Comparison of ENCODE assay signal across 8 mouse cellular contexts in the genomic region with DNA sequence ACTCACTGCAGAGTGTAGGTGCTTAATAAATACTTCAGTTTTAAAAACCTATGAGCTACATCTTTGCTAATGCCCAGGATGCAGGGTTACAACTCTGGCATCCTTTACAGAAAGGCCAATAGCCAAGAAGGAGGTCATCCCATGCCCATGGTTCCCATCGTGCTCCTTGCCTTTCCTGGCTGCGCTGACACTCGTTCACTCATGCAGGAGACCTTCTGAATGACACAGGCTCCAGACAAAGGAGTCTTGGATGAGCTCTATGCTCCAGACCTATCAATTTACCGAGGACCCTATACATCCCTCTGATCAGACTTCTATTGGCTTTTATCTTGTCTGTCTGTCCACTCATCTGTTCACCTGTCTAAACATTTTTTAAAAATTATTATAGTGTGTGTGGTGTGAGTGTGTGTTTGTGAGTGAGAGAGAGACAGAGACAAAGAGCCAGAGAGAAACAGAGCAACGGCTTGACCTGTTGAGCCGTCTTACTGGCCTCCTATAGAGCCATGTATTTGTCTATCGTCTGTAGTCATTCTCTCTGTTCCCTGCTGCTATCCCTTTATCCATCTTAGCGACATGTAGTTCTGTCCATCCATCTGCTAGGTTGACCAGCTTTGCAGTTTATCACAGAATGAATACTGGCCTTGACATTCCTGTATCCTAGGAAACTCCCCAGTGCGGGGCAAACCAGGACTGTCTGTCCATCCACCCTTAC. TPM values are rescaled to one million over a fixed set of nuclear protein-coding genes. Genes with fewer than 3 reads are reported as not detected.
DNase-seq lines count a peak whose midpoint lies in the region; ATAC-seq lines count a peak whose summit lies in the region.

No protein-coding gene starts in this region.

- DNase-seq in left cerebral cortex, postnatal 4 days = peak; percentile 27
- no peak for DNase-seq in left cerebral cortex, adult 9 months (ENCODE audit: low spot score in 2 of 2)
- no peak for DNase-seq in left cerebral cortex, adult 8-10 months (ENCODE audit: low spot score in 2 of 2)
- no peak for DNase-seq in right cerebral cortex, postnatal 25 days
- DNase-seq in testis, postnatal 14 days (ENCODE audit: low spot score) = no peak

- H3K27me3 ChIP-seq in embryonic facial prominence, embryonic 13.5 days = no peaks in the 10 kb centered on the region
- no peaks in the 10 kb centered on the region for H3K27me3 ChIP-seq in intestine, embryonic 15.5 days (replicated peaks)
- H3K27me3 ChIP-seq in neural tube, embryonic 14.5 days (ENCODE audit: control insufficient read depth, insufficient read depth, low read length) = no peaks in the 10 kb centered on the region

- 0 out of 2 replicates have a peak, but pooled peaks cover 3% of the 10 kb centered on the region for H3K36me3 ChIP-seq in embryonic facial prominence, embryonic 13.5 days
- no peaks in the 10 kb centered on the region for H3K36me3 ChIP-seq in intestine, embryonic 15.5 days
- 0 out of 2 replicates have a peak, but pooled peaks cover 2% of the 10 kb centered on the region for H3K36me3 ChIP-seq in neural tube, embryonic 14.5 days (ENCODE audit: control insufficient read depth, insufficient read depth, low read length)

- H3K4me1 ChIP-seq in embryonic facial prominence, embryonic 13.5 days = peaks cover 37% of the 10 kb centered on the region
- H3K4me1 ChIP-seq in intestine, embryonic 15.5 days (replicated peaks) = peaks cover 23% of the 10 kb centered on the region
- peaks cover 28% of the 10 kb centered on the region for H3K4me1 ChIP-seq in neural tube, embryonic 14.5 days (ENCODE audit: control insufficient read depth, insufficient read depth, low read length)

- no peaks in the 10 kb centered on the region for H3K9me3 ChIP-seq in embryonic facial prominence, embryonic 13.5 days
- H3K9me3 ChIP-seq in intestine, embryonic 15.5 days = no peaks in the 10 kb centered on the region
- no peaks in the 10 kb centered on the region for H3K9me3 ChIP-seq in neural tube, embryonic 14.5 days (ENCODE audit: control insufficient read depth, low read length)

- H3K4me2 ChIP-seq in embryonic facial prominence, embryonic 13.5 days = peak overlapping the region; percentile 74
- H3K4me2 ChIP-seq in intestine, embryonic 15.5 days (replicated peaks) = peak overlapping the region; percentile 66
- H3K4me2 ChIP-seq in neural tube, embryonic 14.5 days (ENCODE audit: low read depth, low read length) = peak overlapping the region; percentile 76

- ATAC-seq in embryonic facial prominence, embryonic 13.5 days (ENCODE audit: insufficient number of reproducible peaks, insufficient read depth, low FRiP score, low TSS enrichment, low read depth) = no peak
- ATAC-seq in intestine, embryonic 15.5 days = no peak
- ATAC-seq in neural tube, embryonic 14.5 days (ENCODE audit: low read depth) = peak; percentile 10

- intact Hi-C loops in left cerebral cortex, postnatal 4 days (cut with DNase I) = no loop called here

- H3K9ac ChIP-seq in embryonic facial prominence, embryonic 13.5 days = peak overlapping the region; percentile 97
- H3K9ac ChIP-seq in intestine, embryonic 15.5 days = peak overlapping the region; percentile 89; the same call in 1 of the 2 replicates
- peak overlapping the region; percentile 99 for H3K9ac ChIP-seq in neural tube, embryonic 14.5 days (replicated peaks; ENCODE audit: low read depth, low read length)

- peak overlapping the region; percentile 89 for H3K4me3 ChIP-seq in embryonic facial prominence, embryonic 13.5 days
- peak overlapping the region; percentile 84 for H3K4me3 ChIP-seq in intestine, embryonic 15.5 days (replicated peaks)
- H3K4me3 ChIP-seq in neural tube, embryonic 14.5 days (ENCODE audit: low read depth, low read length) = peak overlapping the region; percentile 83

- H3K27ac ChIP-seq in embryonic facial prominence, embryonic 13.5 days = peak overlapping the region; percentile 66
- H3K27ac ChIP-seq in intestine, embryonic 15.5 days = no peak overlapping the region
- peak overlapping the region; percentile 99 for H3K27ac ChIP-seq in neural tube, embryonic 14.5 days (ENCODE audit: low read depth, low read length)

- 27% methylated on average over 9 of the region's 9 CpGs for WGBS in embryonic facial prominence, embryonic 13.5 days
- WGBS in intestine, embryonic 15.5 days = 26% methylated on average over 9 of the region's 9 CpGs
- WGBS in neural tube, embryonic 14.5 days = 16% methylated on average over 9 of the region's 9 CpGs

RNA-seq across cellular contexts. Expression of gene Ip6k2, which starts 0.6 kb away (rescaled TPM):
- 100 to 1,000 TPM; 188 to 206 TPM for total RNA-seq in left cerebral cortex, postnatal 4 days (2021)
- polyA plus RNA-seq in embryonic facial prominence, embryonic 13.5 days (2015; fragmentation: Nextera tagmentation; extraction: Ambion mirVana) = 127 and 144 TPM in 2 replicates
- polyA plus RNA-seq in intestine, embryonic 15.5 days (2015; fragmentation: Nextera tagmentation; extraction: Ambion mirVana) = 62.6 and 65.0 TPM in 2 replicates
- polyA plus RNA-seq in neural tube, embryonic 14.5 days (2014; fragmentation: Nextera tagmentation; extraction: Ambion mirVana) = 268 and 320 TPM in 2 replicates
- 100 to 1,000 TPM; 137 to 158 (median 157) TPM for total RNA-seq in left cerebral cortex, adult 8-10 months (2022)

RNA-seq across cellular contexts. Expression of gene Nckipsd, which starts 25.2 kb away (rescaled TPM):
- 10 to 100 TPM; 28.9 to 35.9 TPM for total RNA-seq in left cerebral cortex, postnatal 4 days (2021)
- polyA plus RNA-seq in embryonic facial prominence, embryonic 13.5 days (2015; fragmentation: Nextera tagmentation; extraction: Ambion mirVana) = 19.0 and 21.5 TPM in 2 replicates
- 10.4 and 12.0 TPM in 2 replicates for polyA plus RNA-seq in intestine, embryonic 15.5 days (2015; fragmentation: Nextera tagmentation; extraction: Ambion mirVana)
- polyA plus RNA-seq in neural tube, embryonic 14.5 days (2014; fragmentation: Nextera tagmentation; extraction: Ambion mirVana) = 25.4 and 30.0 TPM in 2 replicates
- total RNA-seq in left cerebral cortex, adult 8-10 months (2022) = 10 to 100 TPM; 56.8 to 65.8 (median 59.9) TPM

RNA-seq across cellular contexts. Expression of gene Celsr3, which starts 43.1 kb away (rescaled TPM):
- 100 to 1,000 TPM; 103 to 112 TPM for total RNA-seq in left cerebral cortex, postnatal 4 days (2021)
- 0.51 and 0.56 TPM in 2 replicates for polyA plus RNA-seq in embryonic facial prominence, embryonic 13.5 days (2015; fragmentation: Nextera tagmentation; extraction: Ambion mirVana)
- polyA plus RNA-seq in intestine, embryonic 15.5 days (2015; fragmentation: Nextera tagmentation; extraction: Ambion mirVana) = 0.64 and 1.3 TPM in 2 replicates
- polyA plus RNA-seq in neural tube, embryonic 14.5 days (2014; fragmentation: Nextera tagmentation; extraction: Ambion mirVana) = 18.5 and 21.6 TPM in 2 replicates
- total RNA-seq in left cerebral cortex, adult 8-10 months (2022) = 10 to 100 TPM; 45.0 to 60.8 (median 50.5) TPM
